Mouse (Mus musculus): ENCODE measurements around the gene Mcm9.
"Not testable (repeated sequence)": the region's sequence is repeated elsewhere in the genome, so short reads cannot be mapped to it uniquely, and the experiment has no call there.

Mcm9 gene

GRCm38 (mm10) chr10:53630339-53630738 is at the start of gene Mcm9:
Mcm9 (minus strand) TSS chr10:53630439.
- not testable (repeated sequence) for DNase-seq (ENCODE audit: low read depth, low spot score)

- DNase-seq (ENCODE audit: low read depth, low spot score): no peak
These were observed 31.5 kb upstream of the Mcm9 start for GRCm38 (mm10) chr10:53661788-53662187.

GRCm38 (mm10) chr10:53654239-53654638 is 24.0 kb upstream of the Mcm9 start:
- DNase-seq (ENCODE audit: low read depth, low spot score): peak; percentile 31

- DNase-seq (ENCODE audit: low read depth, low spot score): no peak
These were observed 20.4 kb upstream of the Mcm9 start for GRCm38 (mm10) chr10:53650683-53651082.

- DNase-seq (ENCODE audit: low read depth, low spot score): peak; percentile 54
These were observed 11.3 kb upstream of the Mcm9 start for GRCm38 (mm10) chr10:53641507-53641906.

- DNase-seq (ENCODE audit: low read depth, low spot score): no peak
These were observed 5.2 kb upstream of the Mcm9 start for GRCm38 (mm10) chr10:53635246-53635971.

GRCm38 (mm10) chr10:53634160-53634559 is 3.9 kb upstream of the Mcm9 start:
- no peak for DNase-seq (ENCODE audit: low read depth, low spot score)

- peak; percentile 97 for DNase-seq (ENCODE audit: low read depth, low spot score)
These were observed 355 bp downstream of the Mcm9 start for GRCm38 (mm10) chr10:53629918-53630250.

- DNase-seq (ENCODE audit: low read depth, low spot score): peak; percentile 94
These were observed 857 bp downstream of the Mcm9 start for GRCm38 (mm10) chr10:53629247-53629917.

- DNase-seq (ENCODE audit: low read depth, low spot score): peak; percentile 25
These were observed 14.2 kb downstream of the Mcm9 start for GRCm38 (mm10) chr10:53615850-53616616.

GRCm38 (mm10) chr10:53613955-53614354 is 16.3 kb downstream of the Mcm9 start:
- no peak for DNase-seq (ENCODE audit: low read depth, low spot score)

GRCm38 (mm10) chr10:53612172-53612571 is 18.1 kb downstream of the Mcm9 start:
- no peak for DNase-seq (ENCODE audit: low read depth, low spot score)

- no peak for DNase-seq (ENCODE audit: low read depth, low spot score)
These were observed 22.0 kb downstream of the Mcm9 start for GRCm38 (mm10) chr10:53608274-53608673.

- peak; percentile 41 for DNase-seq (ENCODE audit: low read depth, low spot score)
These were observed 24.9 kb downstream of the Mcm9 start for GRCm38 (mm10) chr10:53605328-53605727.

- DNase-seq (ENCODE audit: low read depth, low spot score): peak; percentile 58
These were observed 31.4 kb downstream of the Mcm9 start for GRCm38 (mm10) chr10:53598821-53599220.

- DNase-seq (ENCODE audit: low read depth, low spot score): no peak
These were observed 32.9 kb downstream of the Mcm9 start for GRCm38 (mm10) chr10:53597121-53597881.

GRCm38 (mm10) chr10:53596677-53597120 is 33.5 kb downstream of the Mcm9 start, which contains the start of gene Asf1a:
Asf1a (plus strand) TSS chr10:53596757.
- DNase-seq (ENCODE audit: low read depth, low spot score): peak; percentile 96

GRCm38 (mm10) chr10:53595744-53596676 is 34.2 kb downstream of the Mcm9 start:
- peak; percentile 37 for DNase-seq (ENCODE audit: low read depth, low spot score)

GRCm38 (mm10) chr10:53585777-53586176 is 44.5 kb downstream of the Mcm9 start:
- no peak for DNase-seq (ENCODE audit: low read depth, low spot score)

- DNase-seq (ENCODE audit: low read depth, low spot score): no peak
These were observed 49.2 kb downstream of the Mcm9 start for GRCm38 (mm10) chr10:53581087-53581486.

Data from A20 (cell line).